Mouse (Mus musculus) CH12.LX (cell line): ENCODE results near the gene Rab4b. TPM values are rescaled to one million over a fixed set of nuclear protein-coding genes. Genes with fewer than 3 reads are reported as not detected.

Source experiments
- DNase-seq: peaks from one replicate; pipeline ENCODE4 v3.0.0-alpha.2; 2013; ENCODE audit errors: extremely low read depth
- H3K27ac ChIP-seq: 2 replicates; pipeline ENCODE4 v1.5.1; 2012; ENCODE audit warnings: low read depth, mild to moderate bottlenecking, control low read depth, moderate library complexity; ENCODE audit not compliant: insufficient read depth
- H3K27me3 ChIP-seq: replicated peaks from 2 replicates; pipeline ENCODE3; 2012; ENCODE audit warnings: inconsistent platforms
- H3K36me3 ChIP-seq, 2 experiments: replicated peaks in 1 of 2; 2 replicates each; pipeline versions ENCODE3 to v1.6.1; 2012; ENCODE audit warnings: inconsistent platforms in 1 of 2, low read length in 1 of 2, mild to moderate bottlenecking in 1 of 2, mixed read lengths in 1 of 2, moderate library complexity in 1 of 2; ENCODE audit not compliant: control insufficient read depth in 1 of 2, insufficient read depth in 1 of 2
- H3K4me1 ChIP-seq, 2 experiments: 2 replicates each; pipeline ENCODE4 v1.6.1; 2012; ENCODE audit warnings: inconsistent platforms in 1 of 2, moderate library complexity in 1 of 2; ENCODE audit not compliant: insufficient read depth in 2 of 2, control insufficient read depth in 1 of 2
- H3K4me2 ChIP-seq: 2 replicates; pipeline ENCODE4 v1.6.1; 2012; ENCODE audit warnings: low read depth, mild to moderate bottlenecking, control low read depth; ENCODE audit not compliant: poor library complexity, insufficient read depth, severe bottlenecking
- H3K4me3 ChIP-seq, 3 experiments: fragments of 150-350 bp in 1 of 3; sonication (generic) in 1 of 3; replicated peaks in 1 of 3; 2 replicates each; pipeline versions ENCODE3 to v1.5.1; 2011 to 2012; ENCODE audit warnings: low read depth in 2 of 3, low read length in 2 of 3, mild to moderate bottlenecking in 2 of 3, moderate library complexity in 2 of 3, control low read depth in 1 of 3, improper control_type of control experiment in 1 of 3, inconsistent platforms in 1 of 3, mixed read lengths in 1 of 3; ENCODE audit not compliant: poor library complexity in 1 of 3
- H3K79me2 ChIP-seq: replicated peaks from 2 replicates; pipeline ENCODE4 v1.6.1; 2012; ENCODE audit warnings: mild to moderate bottlenecking, moderate library complexity; ENCODE audit not compliant: control insufficient read depth, poor library complexity, insufficient read depth, severe bottlenecking; ENCODE audit errors: extremely low read depth
- H3K9ac ChIP-seq: 2 replicates; pipeline ENCODE4 v1.6.1; 2012; ENCODE audit warnings: low read depth, mild to moderate bottlenecking, control low read depth, moderate library complexity; ENCODE audit not compliant: insufficient read depth
- H3K9me3 ChIP-seq: replicated peaks from 2 replicates; pipeline ENCODE3; 2012; ENCODE audit warnings: low read length, inconsistent platforms, mixed read lengths
- CHD2 ChIP-seq: IDR thresholded peaks from 2 replicates; pipeline ENCODE4 v1.6.1; 2011; ENCODE audit warnings: low read length, improper control_type of control experiment
- E2F4 ChIP-seq: IDR thresholded peaks from 2 replicates; pipeline ENCODE4 v1.6.1; 2011; ENCODE audit warnings: low read depth, low read length, improper control_type of control experiment; ENCODE audit not compliant: insufficient replicate concordance
- EP300 ChIP-seq: IDR thresholded peaks from 2 replicates; pipeline ENCODE4 v1.6.1; 2011; ENCODE audit warnings: low read length, improper control_type of control experiment
- ETS1 ChIP-seq: conservative IDR thresholded peaks from 2 replicates; pipeline ENCODE4 v1.6.1; 2012; ENCODE audit warnings: low read depth, mild to moderate bottlenecking, inconsistent platforms, low read length, improper control_type of control experiment, moderate library complexity
- GABPA ChIP-seq: IDR thresholded peaks from 2 replicates; pipeline ENCODE4 v1.6.1; 2012; ENCODE audit warnings: low read depth, low read length, improper control_type of control experiment, inconsistent platforms; ENCODE audit not compliant: insufficient replicate concordance
- IRF4 ChIP-seq: IDR thresholded peaks from 2 replicates; pipeline ENCODE4 v1.6.1; 2014; ENCODE audit warnings: low read depth, mild to moderate bottlenecking, inconsistent platforms, low read length, improper control_type of control experiment
- JUN ChIP-seq: IDR thresholded peaks from 2 replicates; pipeline ENCODE4 v1.6.1; 2011; ENCODE audit warnings: low read depth, mild to moderate bottlenecking, low read length, improper control_type of control experiment, moderate library complexity; ENCODE audit not compliant: insufficient read depth
- JUND ChIP-seq: conservative IDR thresholded peaks from 2 replicates; pipeline ENCODE4 v1.6.1; 2011; ENCODE audit warnings: low read depth, low read length, improper control_type of control experiment
- KAT2A ChIP-seq: IDR thresholded peaks from 2 replicates; pipeline ENCODE4 v1.6.1; 2012; ENCODE audit warnings: low read length, improper control_type of control experiment, inconsistent platforms; ENCODE audit not compliant: insufficient replicate concordance
- MAFK ChIP-seq: IDR thresholded peaks from 2 replicates; pipeline ENCODE4 v1.6.1; 2011; ENCODE audit warnings: low read length, improper control_type of control experiment; ENCODE audit not compliant: insufficient replicate concordance
- MAZ ChIP-seq: IDR thresholded peaks from 2 replicates; pipeline ENCODE4 v1.6.1; 2012; ENCODE audit warnings: low read depth, mild to moderate bottlenecking, inconsistent platforms, low read length, improper control_type of control experiment, moderate library complexity
- MEF2A ChIP-seq: IDR thresholded peaks from 2 replicates; pipeline ENCODE4 v1.6.1; 2014; ENCODE audit warnings: low read depth, mild to moderate bottlenecking, inconsistent platforms, low read length, improper control_type of control experiment, borderline replicate concordance
- NELFE ChIP-seq: IDR thresholded peaks from 2 replicates; pipeline ENCODE4 v1.6.1; 2011; ENCODE audit warnings: low read depth, low read length, improper control_type of control experiment
- PAX5 ChIP-seq: IDR thresholded peaks from 2 replicates; pipeline ENCODE4 v1.6.1; 2012; ENCODE audit warnings: low read length, inconsistent platforms, mixed read lengths
- POLR2A ChIP-seq: IDR thresholded peaks from 2 replicates; pipeline ENCODE4 v1.6.1; 2011; ENCODE audit warnings: low read depth, mild to moderate bottlenecking, improper control_type of control experiment, low read length
- RAD21 ChIP-seq: IDR thresholded peaks from 2 replicates; pipeline ENCODE4 v1.6.1; 2011; ENCODE audit warnings: low read depth, mild to moderate bottlenecking, low read length, improper control_type of control experiment, moderate library complexity
- RCOR1 ChIP-seq: conservative IDR thresholded peaks from 2 replicates; pipeline ENCODE4 v1.6.1; 2012; ENCODE audit warnings: low read depth, mild to moderate bottlenecking, inconsistent platforms, low read length, improper control_type of control experiment
- TCF12 ChIP-seq: IDR thresholded peaks from 2 replicates; pipeline ENCODE4 v1.6.1; 2014; ENCODE audit warnings: low read depth, mild to moderate bottlenecking, inconsistent platforms, low read length, improper control_type of control experiment
- UBTF ChIP-seq: IDR thresholded peaks from 2 replicates; pipeline ENCODE4 v1.6.1; 2012; ENCODE audit warnings: low read depth, mild to moderate bottlenecking, inconsistent platforms, low read length, improper control_type of control experiment, moderate library complexity
- USF1 ChIP-seq: IDR thresholded peaks from 2 replicates; pipeline ENCODE4 v1.6.1; 2014; ENCODE audit warnings: low read depth, mild to moderate bottlenecking, inconsistent platforms, low read length, improper control_type of control experiment
- USF2 ChIP-seq: conservative IDR thresholded peaks from 2 replicates; pipeline ENCODE4 v1.6.1; 2011; ENCODE audit warnings: low read depth, low read length, improper control_type of control experiment
- ZC3H11A ChIP-seq: IDR thresholded peaks from 2 replicates; pipeline ENCODE4 v1.6.1; 2012; ENCODE audit warnings: low read depth, mild to moderate bottlenecking, inconsistent platforms, low read length, improper control_type of control experiment
- ZNF384 ChIP-seq: IDR thresholded peaks from 2 replicates; pipeline ENCODE4 v1.6.1; 2012; ENCODE audit warnings: low read depth, low read length, improper control_type of control experiment, inconsistent platforms
- dilution Hi-C: fragments of 300-500 bp; cut with MboI; formaldehyde crosslinking; loops from 2 replicates; pipeline ENCODE4 v1.14.3; 2020; ENCODE audit warnings: low sequenced_read_pairs; ENCODE audit not compliant: extremely low pct_unique_long_range_greater_than_20kb, extremely low pct_ligation_motif_present
- in situ Hi-C: fragments of 300-500 bp; cut with MboI; formaldehyde crosslinking; loops from 3 replicates; pipeline ENCODE4 v1.14.3; 2019; ENCODE audit warnings: low sequenced_read_pairs, low pct_ligation_motif_present, low pct_unique_long_range_greater_than_20kb, mixed read lengths
- polyA plus RNA-seq: library from polyadenylated mRNA; unstranded; fragments of >175 nt; gene quantifications from 2 replicates; pipeline ENCODE4 v1.2.1, GENCODE M21; 2012; ENCODE audit warnings: low read depth; ENCODE audit not compliant: insufficient read length
- total RNA-seq, 2 experiments: library from RNA; depleted of rRNA; stranded (reverse); fragments of 300-350 nt in 1 of 2; fragments of >200 nt in 1 of 2; gene quantifications; 2 replicates each; pipeline ENCODE4 v1.2.3; 2012 to 2014

Gene Rab4b
- total and polyA plus RNA-seq, 3 experiments: 26.2 to 85.5 (median 39.4) TPM

DNA sequence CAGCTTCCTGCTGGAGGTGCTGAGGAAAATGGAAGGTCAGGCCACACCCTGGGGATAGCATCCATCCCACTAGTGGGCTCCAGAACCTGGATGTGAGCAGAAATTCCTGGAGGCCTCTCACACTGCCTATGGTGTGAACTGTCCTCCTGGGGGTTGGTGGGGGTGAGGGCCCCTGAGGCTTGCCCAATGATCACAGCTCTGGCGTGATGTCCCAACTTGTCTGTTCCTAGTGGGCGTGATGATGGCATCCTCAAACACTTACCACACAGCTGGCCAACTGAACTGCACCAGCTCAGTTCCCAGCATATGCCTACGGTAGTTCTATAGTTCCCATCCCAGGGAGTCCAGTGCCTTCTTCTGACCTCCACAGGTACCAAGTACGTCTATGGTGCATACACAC lies 53.7 kb downstream of the Rab4b start:
- H3K9ac ChIP-seq: no peak overlapping the region
- no peaks in the 10 kb centered on the region for H3K36me3 ChIP-seq
- peaks cover 69% of the 10 kb centered on the region for H3K27me3 ChIP-seq
- H3K27ac ChIP-seq: no peak overlapping the region
- H3K9me3 ChIP-seq: no peaks in the 10 kb centered on the region
- no peaks in the 10 kb centered on the region for H3K79me2 ChIP-seq
- dilution Hi-C loops: no loop called here
- no peak overlapping the region for H3K4me3 ChIP-seq
- no peak for TF ChIP-seq POLR2A
- TF ChIP-seq RAD21: no peak
- no peak for TF ChIP-seq NELFE
- no peak for TF ChIP-seq ZC3H11A
- no peak for TF ChIP-seq ETS1
- no peak for TF ChIP-seq ZNF384
- TF ChIP-seq MEF2A: no peak
- no peak for TF ChIP-seq UBTF
- TF ChIP-seq JUN: no peak
- no peak for TF ChIP-seq IRF4
- no peak for TF ChIP-seq CHD2
- TF ChIP-seq USF1: no peak
- TF ChIP-seq KAT2A: no peak
- TF ChIP-seq E2F4: no peak
- TF ChIP-seq TCF12: no peak
- TF ChIP-seq EP300: no peak
- TF ChIP-seq GABPA: no peak
- TF ChIP-seq, all 38 proteins: peak for 0
- DNase-seq: no peak
- Histone ChIP-seq H3K4me2 (no peak overlapping the region), H3K4me1 (no peaks in the 10 kb centered on the region)
- in situ Hi-C loops: loop anchor here (25.0 kb wide), 1 partner anchor 363 kb away; the partner anchor contains the start of gene Cyp2b19

DNA sequence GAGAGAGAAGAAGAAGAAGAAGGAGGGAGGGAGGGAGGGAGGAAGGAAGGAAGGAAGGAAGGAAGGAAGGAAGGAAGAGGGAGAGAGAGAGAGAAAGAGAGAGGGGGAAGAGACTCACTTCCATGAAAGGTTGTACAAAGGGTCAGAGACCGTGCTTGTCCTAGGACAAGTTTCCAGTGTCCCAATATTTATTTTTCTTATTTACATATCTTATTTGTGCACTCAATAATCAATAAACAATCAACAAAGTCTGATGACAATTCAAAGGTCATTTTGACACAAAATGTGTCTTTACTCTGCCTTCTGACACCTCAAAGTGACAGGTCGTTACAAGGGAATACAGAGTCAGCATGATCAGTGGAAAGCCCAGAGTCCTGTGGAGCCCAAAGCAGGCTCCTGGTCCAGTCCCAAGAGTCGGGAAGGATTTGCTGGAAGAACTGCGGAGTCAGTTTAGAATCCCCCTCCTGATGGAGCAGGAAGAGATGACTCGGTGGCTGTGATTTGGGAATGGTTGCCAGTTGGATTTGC lies 54.3 kb downstream of the Rab4b start:
- Histone ChIP-seq H3K4me2 (no peak overlapping the region), H3K4me1 (no peaks in the 10 kb centered on the region), H3K9me3 (no peaks in the 10 kb centered on the region), H3K27me3 (peaks cover 69% of the 10 kb centered on the region), H3K36me3 (no peaks in the 10 kb centered on the region), H3K79me2 (no peaks in the 10 kb centered on the region), H3K27ac (no peak overlapping the region), H3K9ac (no peak overlapping the region), H3K4me3 (no peak overlapping the region)
- DNase-seq: no peak
- dilution Hi-C loops (no loop called here), in situ Hi-C loops (no loop called here)
- no peak for TF ChIP-seq USF2
- TF ChIP-seq ZNF384: no peak
- no peak for TF ChIP-seq MAFK
- no peak for TF ChIP-seq JUND
- no peak for TF ChIP-seq JUN
- no peak for TF ChIP-seq RCOR1
- no peak for TF ChIP-seq POLR2A
- no peak for TF ChIP-seq ETS1
- TF ChIP-seq CHD2: no peak
- TF ChIP-seq MAZ: no peak
- TF ChIP-seq PAX5: no peak
